Mouse (Mus musculus): Measurements from ENCODE around the gene Iscu.
A peak's percentile ranks its signal among the peaks of the same experiment; 100 is the strongest.

DNA sequence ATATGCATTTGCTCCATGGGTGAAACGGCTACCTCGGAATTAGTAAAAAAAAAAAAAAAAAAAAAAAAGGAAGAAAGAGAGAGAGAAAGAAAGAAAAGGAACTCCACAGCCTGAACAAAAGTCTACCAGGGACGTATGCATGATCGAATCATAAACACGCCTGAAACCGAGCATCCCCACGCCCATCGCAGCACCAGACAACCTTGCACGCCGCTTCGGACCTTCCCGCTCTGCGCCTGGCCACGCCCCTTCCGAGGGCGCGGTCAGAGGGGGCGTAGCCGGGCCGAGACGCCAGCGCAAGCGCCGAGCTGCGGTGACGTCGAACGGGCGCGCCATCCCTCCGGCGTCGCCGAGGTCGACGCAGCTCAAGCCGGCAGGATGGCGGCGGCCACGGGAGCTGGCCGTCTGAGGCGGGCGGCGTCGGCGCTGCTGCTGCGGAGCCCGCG, at the start of gene Iscu, which contains the start of gene Sart3:
- TF ChIP-seq CTCF (IDR thresholded peaks at IDR 0.05; ENCODE audit: control insufficient read depth, insufficient read depth, low read length): no peak
- TF ChIP-seq POLR2A (IDR thresholded peaks at IDR 0.05; ENCODE audit: borderline replicate concordance, control insufficient read depth, low read depth, low read length): peak; percentile 81; the same call in 1 of the 2 replicates

Data from bone marrow, adult 2 months (tissue).